Mouse (Mus musculus) cerebellum, adult 11 months (tissue): Measurements from ENCODE around the gene Tmem178b.

Experiments used
- DNase-seq: peaks from one replicate; pipeline ENCODE4 v3.0.0; 2022

The Tmem178b gene

DNA sequence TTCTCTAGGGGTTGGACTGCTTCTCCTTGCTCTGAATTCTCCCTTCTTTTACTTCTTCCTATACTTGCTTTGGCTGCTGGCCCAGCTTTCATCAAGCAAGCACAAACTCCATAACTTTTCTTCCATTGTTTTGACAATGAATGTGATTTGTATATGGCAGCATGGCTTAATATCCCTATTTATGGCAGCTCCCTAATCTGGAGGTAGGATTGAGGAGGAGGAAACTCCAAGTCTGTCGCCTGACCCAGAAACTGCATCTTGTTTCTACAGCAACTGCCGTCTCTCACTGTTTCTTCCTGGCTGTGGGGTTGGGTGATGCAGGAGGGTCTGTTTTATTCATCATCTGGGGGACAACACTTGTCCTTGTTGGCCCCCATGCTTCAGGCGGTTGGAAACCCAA lies 327.6 kb downstream of the Tmem178b start:
- no peak for DNase-seq

DNA sequence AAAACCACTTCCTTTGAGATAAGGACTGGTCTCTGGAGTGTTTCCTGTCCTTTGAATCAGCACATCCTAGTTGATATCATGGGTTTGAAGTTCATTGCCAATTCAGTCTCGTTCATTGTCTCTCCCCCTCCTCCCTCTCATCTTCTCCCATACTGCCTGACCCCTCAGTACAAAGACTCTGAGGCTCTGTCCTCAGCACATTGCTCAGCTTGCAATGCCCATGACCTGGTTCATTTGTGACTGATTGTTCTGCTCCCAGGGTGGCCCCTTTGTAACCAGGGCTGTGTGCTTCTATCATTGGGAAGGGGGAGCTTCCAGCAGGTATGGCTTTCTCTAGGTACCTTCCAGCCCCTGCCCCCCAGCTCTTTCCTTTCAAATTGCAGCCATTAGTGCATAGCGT lies 329.5 kb downstream of the Tmem178b start:
- DNase-seq, result no peak

DNA sequence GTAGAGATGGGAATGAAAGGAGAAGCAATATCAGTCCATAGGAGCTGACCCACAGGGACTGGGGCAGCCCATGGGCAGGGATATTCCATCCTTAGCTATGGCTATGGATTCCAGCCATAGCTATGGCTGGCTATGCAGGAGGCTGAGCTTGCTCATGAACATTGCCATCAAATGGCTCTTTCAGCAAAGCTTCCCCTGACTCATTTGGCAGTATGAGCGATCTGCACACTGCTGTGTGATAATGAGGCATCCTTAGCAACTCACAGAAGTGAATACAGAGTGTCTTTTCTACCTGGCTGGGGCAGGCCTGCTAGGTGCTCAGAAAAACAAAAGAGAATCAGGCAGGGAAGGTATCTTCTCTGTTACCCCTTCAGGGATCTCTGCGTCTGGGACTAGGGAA lies 332.3 kb downstream of the Tmem178b start:
- DNase-seq, result no peak

DNA sequence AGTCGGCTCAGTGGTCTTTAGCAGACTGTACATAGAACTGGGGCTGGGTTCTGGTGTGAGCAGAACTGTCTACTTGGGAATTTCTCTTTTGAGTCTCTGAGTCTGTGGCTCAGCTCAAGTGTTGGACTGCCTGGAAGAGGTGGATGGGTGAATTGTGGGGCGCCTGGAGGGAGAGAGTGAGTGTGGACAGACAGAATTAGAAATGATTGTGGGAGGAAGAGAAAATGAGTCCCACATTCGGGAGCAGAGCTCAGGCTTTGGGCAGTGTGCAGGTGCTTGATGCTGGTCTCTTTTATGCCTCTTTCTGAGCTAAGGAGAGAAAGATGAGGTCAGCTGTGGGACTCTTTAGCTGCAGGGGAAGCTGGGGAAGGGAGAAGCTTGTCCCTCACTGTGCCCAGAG lies 334.9 kb downstream of the Tmem178b start:
- DNase-seq, result no peak

DNA sequence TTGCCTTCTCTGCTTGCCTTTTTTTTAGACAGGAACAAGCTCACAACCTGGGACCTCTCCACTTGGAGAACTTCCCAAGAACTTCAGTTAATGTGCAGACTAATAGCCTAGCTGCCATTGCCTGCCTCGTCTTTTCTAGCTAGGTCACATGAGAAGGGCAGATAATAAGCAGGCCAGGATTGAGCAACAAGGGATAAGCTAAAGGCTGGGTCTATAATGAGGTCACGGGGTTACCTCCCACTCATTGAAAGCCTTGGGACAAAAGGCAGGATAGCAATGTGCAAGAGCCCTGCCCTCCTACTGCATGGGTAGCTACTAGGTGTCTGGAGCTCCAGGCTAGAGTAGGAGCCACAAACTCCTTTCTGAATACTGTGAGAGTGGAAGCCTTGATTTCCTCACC lies 336.1 kb downstream of the Tmem178b start:
- DNase-seq, result no peak

DNA sequence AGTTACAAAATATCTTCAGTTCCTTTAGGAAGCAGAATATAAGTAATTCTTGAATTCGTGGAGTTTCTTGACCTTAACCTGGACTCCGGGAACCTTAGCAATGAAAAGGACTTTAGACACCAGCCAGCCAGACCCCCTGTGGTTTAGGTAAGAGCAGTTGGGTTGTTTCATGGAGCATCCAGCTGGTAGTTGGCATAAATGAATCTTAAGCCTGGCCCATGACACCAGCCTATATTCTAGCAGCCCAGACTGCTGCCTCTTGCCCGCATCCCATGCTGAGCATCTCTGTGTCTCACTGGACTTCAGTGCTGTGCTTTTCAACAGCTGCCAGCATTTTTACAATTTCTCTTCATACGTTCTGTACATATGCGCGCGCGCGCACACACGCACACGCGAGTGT lies 344.1 kb downstream of the Tmem178b start:
- peak; percentile 10 for DNase-seq

DNA sequence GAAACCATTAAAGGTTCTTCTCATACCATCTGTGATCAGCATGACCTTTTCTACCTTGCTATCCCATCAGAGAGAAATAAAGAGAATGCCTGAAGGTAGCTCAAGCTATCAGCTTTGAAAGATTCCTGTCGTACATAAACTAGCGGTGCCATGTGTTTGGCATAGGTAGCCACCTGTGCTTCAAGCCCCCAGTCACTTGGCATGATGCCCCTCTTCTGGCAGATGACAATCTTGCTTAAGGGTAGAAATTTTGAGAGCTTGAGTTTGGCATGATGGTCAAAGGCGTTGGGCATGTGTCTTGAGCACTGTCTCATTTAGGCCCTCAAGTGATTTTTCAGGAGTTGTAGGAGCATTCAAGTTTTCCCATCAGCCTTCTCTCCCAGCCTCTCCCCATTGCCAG lies 344.6 kb downstream of the Tmem178b start:
- DNase-seq, result no peak

DNA sequence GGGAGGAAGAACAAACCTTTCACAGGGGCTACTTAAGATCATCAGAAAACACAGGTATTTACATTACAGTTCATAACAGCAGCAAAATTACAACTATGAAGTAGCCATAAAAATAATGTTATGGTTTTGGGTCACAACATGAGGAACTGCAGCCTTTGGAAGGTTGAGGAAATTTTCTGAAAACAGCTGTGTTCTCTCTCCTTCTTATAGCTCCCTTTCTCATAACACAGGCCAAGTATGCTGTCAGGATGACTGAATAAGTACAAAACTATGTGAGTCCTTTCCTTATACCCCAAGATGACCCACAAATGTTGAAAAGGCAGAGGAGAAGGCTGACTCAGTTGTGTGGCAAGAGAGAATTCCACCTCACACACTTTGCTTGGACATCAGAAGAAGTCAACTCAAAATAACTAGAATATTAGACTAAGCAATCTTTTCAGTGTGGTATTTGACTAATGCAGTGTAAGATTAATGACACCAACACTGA lies 347.6 kb downstream of the Tmem178b start:
- DNase-seq, result no peak

DNA sequence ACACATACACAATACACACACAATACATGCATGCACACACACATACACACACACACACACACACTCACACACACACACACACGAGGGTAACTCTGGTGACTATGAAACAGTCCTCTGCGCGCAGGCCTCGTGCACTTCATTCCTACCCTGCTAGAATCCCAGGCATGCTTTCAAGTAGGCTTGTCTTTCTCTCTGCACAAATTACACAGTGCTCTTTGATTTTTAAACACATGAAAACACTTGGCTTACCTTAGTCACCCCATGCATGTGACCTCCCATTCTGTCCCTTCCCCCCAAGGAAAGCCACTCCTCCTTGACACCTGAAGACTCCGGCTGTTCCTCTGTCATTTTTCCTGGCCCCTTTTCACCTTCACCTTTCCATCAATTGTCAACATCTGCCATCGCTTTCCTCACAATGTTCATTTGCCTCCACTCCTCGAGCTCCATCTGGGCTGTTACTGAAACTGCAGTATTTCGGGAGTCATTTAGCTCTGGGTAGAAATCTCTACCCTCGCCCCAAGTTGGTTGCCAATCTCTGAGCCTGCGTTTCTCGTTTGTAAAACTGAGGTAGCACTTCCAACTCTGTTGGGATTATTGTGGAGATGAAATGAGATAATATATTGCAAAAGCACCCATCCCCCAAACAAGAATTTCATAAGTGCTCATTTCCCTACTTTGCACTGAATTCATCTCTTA lies 352.7 kb downstream of the Tmem178b start:
- no peak for DNase-seq

DNA sequence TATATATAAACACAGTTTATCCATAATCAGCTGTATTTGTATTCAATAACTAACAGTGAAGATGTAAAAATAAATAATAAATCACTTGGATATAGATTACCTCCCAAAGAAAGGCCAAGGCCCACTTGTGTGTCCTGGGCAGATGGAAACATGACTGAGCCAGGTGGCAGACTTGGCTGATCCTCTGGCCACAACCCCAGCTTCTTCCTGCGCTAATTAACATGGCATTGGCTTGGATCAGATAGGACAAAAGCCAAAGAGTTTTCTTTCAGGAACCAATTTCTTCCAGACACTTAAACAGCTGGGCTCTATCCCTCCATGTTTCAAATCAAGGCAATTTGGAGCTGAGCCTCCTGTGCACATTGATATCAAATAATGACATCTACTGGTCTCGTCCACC lies 355.9 kb downstream of the Tmem178b start:
- peak; percentile 20 for DNase-seq

DNA sequence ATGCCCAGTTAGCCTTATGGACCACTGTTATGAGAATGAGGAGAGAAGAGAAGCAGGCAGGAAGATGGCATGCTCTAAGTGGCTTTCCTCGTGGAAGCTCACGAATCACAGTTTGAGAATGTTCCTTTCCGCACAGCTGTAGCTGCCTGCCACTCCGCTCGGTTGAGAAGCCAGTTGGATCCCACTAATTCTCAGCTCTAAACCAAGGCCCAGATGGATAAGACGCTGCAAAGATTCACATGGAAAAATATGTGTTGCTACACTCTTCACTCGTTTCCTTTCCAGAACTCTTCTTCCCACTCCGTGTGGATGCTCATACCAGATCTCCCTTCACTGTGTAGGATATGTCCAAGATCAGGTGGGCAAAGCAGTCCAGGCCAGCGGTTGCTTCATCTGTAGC lies 356.9 kb downstream of the Tmem178b start:
- no peak for DNase-seq

DNA sequence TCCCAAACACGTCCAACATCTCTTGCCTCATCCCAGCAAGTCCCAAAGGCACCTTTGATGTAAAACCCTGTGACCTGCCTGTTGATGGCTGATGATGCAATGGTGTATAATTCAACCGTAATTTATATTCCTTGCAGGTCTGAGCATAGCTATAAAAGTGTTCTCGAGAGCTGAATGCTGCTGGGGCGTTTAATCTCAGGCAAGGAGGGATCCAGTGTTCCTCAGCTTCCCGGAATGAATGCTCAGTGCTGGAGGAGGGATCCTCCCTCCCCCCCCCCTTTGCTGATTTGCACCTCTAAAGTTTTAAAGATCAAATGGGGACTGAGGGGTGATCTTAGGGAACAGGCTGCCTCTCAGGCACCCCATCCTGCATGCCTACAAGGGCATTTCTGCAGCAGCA lies 361.0 kb downstream of the Tmem178b start:
- no peak for DNase-seq

DNA sequence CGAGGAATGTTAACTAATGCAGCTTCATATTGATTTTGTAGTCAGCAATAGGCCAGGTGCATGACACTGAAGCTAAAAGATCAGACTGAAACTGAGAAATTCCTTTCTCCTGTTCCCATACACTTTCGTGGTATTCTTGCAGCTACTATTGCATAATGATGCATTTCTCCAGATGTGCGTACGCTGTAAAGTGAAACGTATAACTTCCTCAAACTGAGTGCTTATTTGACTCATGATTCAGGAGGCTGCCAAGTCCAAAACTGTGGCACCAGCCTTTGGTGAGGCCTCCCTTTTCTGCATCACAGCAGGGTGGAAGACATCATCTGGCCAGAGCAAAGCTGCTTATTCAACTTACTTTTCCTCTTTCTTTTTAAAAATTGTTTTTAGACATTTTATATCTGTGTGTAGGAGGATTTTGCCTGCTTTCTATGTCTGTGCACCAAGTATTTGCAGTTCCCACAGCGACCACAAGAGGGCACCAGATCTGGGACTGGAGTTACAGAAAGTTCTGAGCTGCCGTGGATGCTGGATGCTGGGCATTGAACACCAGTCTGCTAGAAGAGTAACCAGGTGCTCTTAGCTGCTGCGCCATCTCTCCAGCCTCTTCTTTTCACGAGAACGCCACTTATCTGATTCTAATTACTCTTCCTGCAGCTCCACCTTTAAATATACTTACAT lies 362.9 kb downstream of the Tmem178b start:
- DNase-seq, result peak; percentile 57

DNA sequence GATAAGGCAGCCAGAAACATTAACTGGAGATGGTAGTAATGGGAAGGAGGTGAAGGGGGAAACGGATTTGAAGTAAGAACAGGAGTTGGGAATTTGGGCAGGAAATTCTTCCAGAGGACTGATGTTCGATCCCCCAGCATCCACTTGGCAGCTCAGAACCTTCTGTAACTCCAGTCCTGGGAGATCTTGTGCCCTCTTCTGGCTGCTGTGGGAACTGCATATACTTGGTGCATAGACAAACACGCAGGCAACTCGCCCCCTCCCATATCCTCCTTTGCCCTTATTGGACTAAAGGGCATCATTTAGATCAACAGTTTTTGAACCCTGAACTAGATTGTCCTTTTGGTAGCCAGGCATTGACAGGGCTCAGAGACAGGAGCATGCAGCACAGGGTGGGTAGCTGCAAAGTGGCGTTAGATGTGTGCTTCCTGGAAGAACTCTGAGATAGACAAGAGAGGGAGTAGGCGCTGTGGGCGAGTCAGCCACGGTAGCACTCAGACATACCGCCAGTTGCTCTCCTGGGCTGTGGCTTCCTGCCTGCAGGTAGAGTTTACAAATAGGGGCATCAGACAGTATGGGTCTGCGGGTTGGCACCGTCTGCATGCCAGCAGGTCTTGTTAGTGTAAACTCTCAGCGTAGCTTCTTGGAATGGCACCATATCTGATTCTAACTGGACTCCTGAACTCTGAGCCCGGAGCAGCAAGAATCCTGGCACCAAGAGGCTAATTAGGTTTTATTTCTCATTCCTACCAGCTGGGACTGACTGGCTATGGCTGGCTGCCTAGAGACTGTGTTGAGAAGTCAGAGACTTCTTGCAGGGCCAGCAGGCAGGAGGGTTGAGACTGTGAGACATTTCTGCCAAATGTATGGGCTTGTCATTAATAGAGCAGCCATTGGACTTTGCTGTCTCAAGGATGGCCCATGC lies 364.0 kb downstream of the Tmem178b start:
- DNase-seq, result peak; percentile 60

DNA sequence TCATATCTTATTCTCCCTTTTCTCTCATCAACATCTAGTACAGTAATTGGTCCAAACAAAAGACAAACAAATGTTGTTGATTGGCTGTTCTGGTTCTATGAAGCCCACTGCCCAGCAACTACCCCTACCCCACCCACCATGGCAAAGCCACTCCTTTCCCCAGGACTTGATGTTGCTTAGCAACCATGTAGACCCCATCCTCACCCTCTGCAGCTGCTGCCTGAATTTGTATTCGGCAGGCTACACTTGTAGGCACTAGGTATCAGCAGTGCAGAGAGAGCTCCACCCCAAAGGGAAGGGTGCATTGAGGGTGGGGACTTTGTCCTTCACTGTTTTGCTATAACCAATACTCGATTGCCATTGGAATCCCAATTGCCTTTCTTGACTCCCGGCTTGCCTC lies 365.8 kb downstream of the Tmem178b start:
- DNase-seq, result no peak

DNA sequence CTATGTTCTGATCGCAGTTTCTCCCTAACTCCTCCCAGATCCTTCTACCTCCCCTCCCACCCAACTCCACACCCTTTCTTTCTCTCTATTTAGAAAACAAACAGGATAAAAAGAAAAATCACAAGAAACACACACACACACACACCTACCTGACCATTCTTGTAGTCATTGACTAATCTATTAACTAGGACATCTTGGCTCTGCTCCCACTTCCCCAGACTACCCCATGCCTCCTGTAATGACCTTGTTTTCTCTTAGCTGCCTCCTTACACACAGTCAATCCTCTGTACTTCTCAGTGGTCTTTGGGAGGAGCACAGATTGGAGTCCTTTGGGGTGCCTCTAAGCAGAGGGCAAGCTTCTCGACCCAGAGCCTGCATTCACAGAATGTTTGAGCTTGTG lies 367.6 kb downstream of the Tmem178b start:
- DNase-seq, result no peak

DNA sequence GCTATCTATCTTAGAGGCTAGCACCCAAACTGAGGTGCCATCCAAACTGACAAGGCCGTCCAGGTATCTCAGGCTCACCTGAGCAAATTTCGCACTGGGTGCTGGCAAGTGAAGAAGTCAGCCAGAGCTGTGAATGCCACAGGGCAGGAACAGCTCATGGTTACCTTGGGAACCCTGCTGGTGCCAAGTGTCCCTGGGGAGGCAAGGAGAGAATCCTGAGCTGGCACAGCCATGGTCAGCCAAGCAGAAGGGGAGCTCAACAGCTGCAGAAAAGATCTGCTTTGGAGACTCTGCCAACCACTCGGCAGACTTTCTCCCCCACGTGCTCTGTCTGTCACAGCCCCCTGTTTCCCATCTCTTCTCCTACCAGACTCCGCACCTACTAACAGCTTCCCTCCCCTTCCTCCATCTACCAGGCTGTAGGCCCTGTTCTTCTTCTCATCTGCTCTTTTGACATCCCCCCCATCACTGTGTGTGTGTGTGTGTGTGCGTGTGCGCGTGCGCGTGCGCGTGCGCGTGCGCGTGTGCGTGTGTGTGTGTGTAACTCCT lies 374.4 kb downstream of the Tmem178b start:
- no peak for DNase-seq

DNA sequence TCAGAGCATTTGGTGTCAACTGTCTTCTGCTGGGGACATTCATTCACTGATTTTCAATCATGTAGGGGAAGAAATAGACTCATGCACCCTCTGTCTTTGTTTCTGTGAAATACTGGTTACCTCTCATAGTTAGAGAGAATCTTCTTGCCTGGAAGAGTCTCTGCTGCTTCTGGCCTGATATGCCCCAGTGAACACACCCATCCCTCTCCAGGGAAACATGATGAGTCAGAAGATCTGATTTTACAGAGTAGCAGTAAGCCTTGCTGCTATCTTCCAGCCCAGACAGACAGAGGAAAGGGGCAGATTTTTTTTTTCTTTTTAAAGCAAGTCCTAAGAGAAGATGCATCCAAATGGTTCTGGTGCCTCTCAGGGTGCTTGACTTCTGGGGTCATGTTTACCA lies 376.9 kb downstream of the Tmem178b start:
- no peak for DNase-seq

DNA sequence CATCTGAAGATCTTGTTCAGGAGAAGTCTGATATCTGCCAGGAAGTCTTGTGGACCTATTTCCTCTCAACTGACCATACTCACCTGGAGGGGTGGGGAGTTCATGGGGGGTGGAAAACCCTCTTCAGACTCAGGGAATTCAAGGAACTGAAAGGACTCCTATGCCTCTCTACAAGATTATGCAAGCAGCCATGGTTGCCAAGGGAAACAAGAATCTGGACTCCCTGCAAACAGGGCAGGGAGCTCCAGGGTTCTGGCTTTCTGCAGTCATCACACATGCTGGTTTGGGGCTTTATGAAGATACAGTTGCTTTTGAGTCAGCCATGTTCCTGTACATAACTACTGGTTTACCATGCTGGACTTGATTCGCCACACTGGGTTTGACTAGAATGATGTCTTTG lies 390.6 kb downstream of the Tmem178b start:
- DNase-seq, result no peak

DNA sequence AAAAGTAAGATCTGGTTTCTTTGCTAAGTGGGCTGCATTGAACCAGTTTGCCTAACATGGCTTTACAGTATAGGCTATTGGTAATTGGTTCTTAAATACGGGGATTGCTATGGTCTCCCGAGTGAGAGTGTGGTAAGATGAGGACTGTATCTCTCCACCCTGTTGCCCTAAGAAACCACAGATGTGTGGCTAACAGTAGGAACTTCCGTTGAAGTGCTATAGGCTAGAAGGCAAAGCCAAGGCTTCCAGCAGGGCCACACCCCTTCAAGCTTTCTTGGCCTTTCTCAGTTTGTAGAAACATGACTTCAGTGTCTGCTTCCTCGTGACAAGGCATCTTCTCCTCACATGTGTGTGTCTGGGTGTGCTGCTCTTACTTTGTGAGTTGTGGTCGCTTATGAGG lies 427.6 kb downstream of the Tmem178b start:
- no peak for DNase-seq

DNA sequence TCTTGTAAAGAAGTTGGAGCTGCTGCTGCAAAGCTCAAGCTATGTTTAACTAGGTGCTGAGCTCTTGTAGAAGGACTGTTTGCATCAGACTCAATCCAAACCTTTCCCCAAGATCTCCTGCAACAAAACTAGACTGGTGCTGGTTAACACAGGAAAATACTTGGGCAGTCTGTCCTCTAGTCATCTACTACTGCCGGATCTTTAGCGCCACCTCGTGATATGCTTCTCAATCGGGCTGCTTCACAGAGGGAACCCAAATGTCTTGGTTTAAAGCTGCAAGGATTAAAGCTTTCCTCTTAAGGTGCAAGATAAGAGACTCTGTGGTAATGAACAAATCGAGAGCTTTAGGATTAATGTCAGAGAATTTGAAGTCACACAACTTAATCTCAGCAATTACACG lies 430.3 kb downstream of the Tmem178b start:
- DNase-seq, result peak; percentile 61
